Mouse (Mus musculus): ENCODE data around the gene Sh3glb1. TPM values are rescaled to one million over a fixed set of nuclear protein-coding genes. Genes with fewer than 3 reads are reported as not detected.

Sh3glb1 gene
- total and polyA plus RNA-seq, 3 experiments = 52.0 to 189 (median 112) TPM

DNA sequence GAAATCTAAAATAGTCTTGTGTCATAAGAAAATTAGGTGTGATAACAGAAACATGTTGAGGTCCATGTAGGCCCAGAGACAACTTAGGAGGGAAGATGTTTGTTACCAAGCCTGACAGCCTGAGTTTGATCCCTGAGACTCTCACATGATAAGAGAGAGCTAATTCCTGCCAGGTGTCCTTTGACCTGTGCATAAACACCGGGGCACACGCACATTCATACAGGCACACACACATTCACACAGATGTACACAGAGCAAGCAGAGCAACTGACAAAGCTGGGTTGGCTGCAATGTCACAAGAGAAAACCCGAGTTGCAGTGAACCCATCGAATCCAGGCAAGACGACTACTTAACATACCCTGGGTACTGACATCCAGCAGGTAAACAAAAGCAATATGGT is 11.5 kb downstream of the Sh3glb1 start:
- TF ChIP-seq USF1 (IDR thresholded peaks at IDR 0.05; ENCODE audit: low read depth, low read length) = no peak
- TF ChIP-seq MAFK (IDR thresholded peaks at IDR 0.05; ENCODE audit: insufficient replicate concordance, low read length) = no peak
- TF ChIP-seq KAT2A (IDR thresholded peaks at IDR 0.05; ENCODE audit: insufficient replicate concordance, low read length) = no peak
- TF ChIP-seq NRF1 (IDR thresholded peaks at IDR 0.05; ENCODE audit: low read depth, low read length) = no peak
- no peak for TF ChIP-seq UBTF (IDR thresholded peaks at IDR 0.05; ENCODE audit: low read depth, low read length)
- no peak for TF ChIP-seq ETS1 (conservative IDR thresholded peaks at IDR 0.05; ENCODE audit: low read depth, low read length)
- TF ChIP-seq RAD21 (IDR thresholded peaks at IDR 0.05; ENCODE audit: low read depth, low read length) = no peak
- TF ChIP-seq ZKSCAN1 (IDR thresholded peaks at IDR 0.05; ENCODE audit: borderline replicate concordance, low read depth, low read length) = no peak
- no peak for TF ChIP-seq JUN (IDR thresholded peaks at IDR 0.05; ENCODE audit: insufficient read depth, low read depth, low read length)
- no peak for TF ChIP-seq SIN3A (IDR thresholded peaks at IDR 0.05; ENCODE audit: low read length)
- no peak for TF ChIP-seq TBP (conservative IDR thresholded peaks at IDR 0.05; ENCODE audit: low read depth, low read length)
- TF ChIP-seq MAX (IDR thresholded peaks at IDR 0.05; ENCODE audit: low read length) = no peak
- TF ChIP-seq CTCF (conservative IDR thresholded peaks at IDR 0.05 in 1 of 2, IDR thresholded peaks at IDR 0.05 in 1 of 2; ENCODE audit: low read depth in 2 of 2, low read length in 2 of 2) = no peak
- H3K27me3 ChIP-seq (replicated peaks) = no peaks in the 10 kb centered on the region
- H3K4me3 ChIP-seq (replicated peaks in 1 of 3; ENCODE audit: low read depth in 2 of 3, low read length in 2 of 3, poor library complexity in 1 of 3) = no peak overlapping the region
- in situ Hi-C loops (cut with MboI; ENCODE audit: low pct_ligation_motif_present, low pct_unique_long_range_greater_than_20kb, low sequenced_read_pairs) = no loop called here
- peaks cover 9% of the 10 kb centered on the region for H3K79me2 ChIP-seq (replicated peaks; ENCODE audit: control insufficient read depth, extremely low read depth, insufficient read depth, poor library complexity, severe bottlenecking)
- H3K27ac ChIP-seq (ENCODE audit: insufficient read depth, low read depth) = no peak overlapping the region
- peaks cover 38 to 77% of the 10 kb centered on the region in 2 experiments for H3K36me3 ChIP-seq (replicated peaks in 1 of 2; ENCODE audit: control insufficient read depth in 1 of 2, insufficient read depth in 1 of 2, low read length in 1 of 2)
- dilution Hi-C loops (cut with MboI; ENCODE audit: extremely low pct_ligation_motif_present, extremely low pct_unique_long_range_greater_than_20kb, low sequenced_read_pairs) = no loop called here
- no peak overlapping the region for H3K9ac ChIP-seq (ENCODE audit: insufficient read depth, low read depth)
- H3K9me3 ChIP-seq (replicated peaks; ENCODE audit: low read length) = no peaks in the 10 kb centered on the region
- H3K4me2 ChIP-seq (ENCODE audit: insufficient read depth, low read depth, poor library complexity, severe bottlenecking) = no peak overlapping the region
- peaks cover 0 to 7% of the 10 kb centered on the region in 2 experiments; a peak in 2 of 4 replicates for H3K4me1 ChIP-seq (ENCODE audit: control insufficient read depth in 1 of 2, insufficient read depth in 2 of 2)
- no peak for DNase-seq (ENCODE audit: extremely low read depth)

DNA sequence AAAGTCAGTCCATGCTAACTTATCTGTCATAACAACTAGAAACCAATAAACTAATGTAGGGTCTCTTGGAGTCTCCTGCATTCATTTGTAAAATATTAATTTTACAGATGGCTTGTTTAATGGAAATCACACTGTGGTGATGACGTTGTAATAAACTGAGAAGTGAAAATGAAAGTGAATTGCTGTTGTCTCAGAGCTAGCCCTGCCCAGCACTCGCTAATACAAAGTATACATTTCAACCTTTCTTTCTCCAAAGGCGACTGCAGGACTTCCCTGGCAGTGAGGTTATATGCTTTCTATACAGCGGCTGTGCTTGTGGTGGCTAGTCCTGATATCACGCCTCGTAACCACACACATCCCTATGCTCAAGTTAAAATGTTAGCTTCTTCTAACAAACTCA is 16.2 kb downstream of the Sh3glb1 start:
- dilution Hi-C loops (cut with MboI; ENCODE audit: extremely low pct_ligation_motif_present, extremely low pct_unique_long_range_greater_than_20kb, low sequenced_read_pairs) = no loop called here
- Histone ChIP-seq H3K4me3 (replicated peaks in 1 of 3; ENCODE audit: low read depth in 2 of 3, low read length in 2 of 3, poor library complexity in 1 of 3) (peak overlapping the region; percentile 39 to 54 (median 43)), H3K27ac (ENCODE audit: insufficient read depth, low read depth) (no peak overlapping the region)

More for the DNA sequence above, 16.2 kb downstream of the Sh3glb1 start:
- peaks cover 0 to 20% of the 10 kb centered on the region in 2 experiments; a peak in 2 of 4 replicates for H3K4me1 ChIP-seq (ENCODE audit: control insufficient read depth in 1 of 2, insufficient read depth in 2 of 2)
- peaks cover 27 to 73% of the 10 kb centered on the region in 2 experiments for H3K36me3 ChIP-seq (replicated peaks in 1 of 2; ENCODE audit: control insufficient read depth in 1 of 2, insufficient read depth in 1 of 2, low read length in 1 of 2)
- no peak for TF ChIP-seq MAFK (IDR thresholded peaks at IDR 0.05; ENCODE audit: insufficient replicate concordance, low read length)
- no peak for TF ChIP-seq PAX5 (IDR thresholded peaks at IDR 0.05; ENCODE audit: low read length)
- peak; percentile 82 for TF ChIP-seq IRF4 (IDR thresholded peaks at IDR 0.05; ENCODE audit: low read depth, low read length)
- TF ChIP-seq ELF1 (IDR thresholded peaks at IDR 0.05; ENCODE audit: low read depth, low read length) = no peak
- no peak for TF ChIP-seq CTCF (conservative IDR thresholded peaks at IDR 0.05 in 1 of 2, IDR thresholded peaks at IDR 0.05 in 1 of 2; ENCODE audit: low read depth in 2 of 2, low read length in 2 of 2)
- TF ChIP-seq USF2 (conservative IDR thresholded peaks at IDR 0.05; ENCODE audit: low read depth, low read length) = no peak
- TF ChIP-seq EP300 (IDR thresholded peaks at IDR 0.05; ENCODE audit: low read length) = 0 out of 2 replicates have a peak, but pooled peaks have one; percentile 9
- no peak for TF ChIP-seq ZKSCAN1 (IDR thresholded peaks at IDR 0.05; ENCODE audit: borderline replicate concordance, low read depth, low read length)
- TF ChIP-seq NRF1 (IDR thresholded peaks at IDR 0.05; ENCODE audit: low read depth, low read length) = no peak
- no peak for TF ChIP-seq JUND (conservative IDR thresholded peaks at IDR 0.05; ENCODE audit: low read depth, low read length)
- TF ChIP-seq ETS1 (conservative IDR thresholded peaks at IDR 0.05; ENCODE audit: low read depth, low read length) = peak; percentile 57; the same call in 1 of the 2 replicates
- no peak for TF ChIP-seq POLR2AphosphoS2 (IDR thresholded peaks at IDR 0.05; ENCODE audit: low read depth, low read length)
- no peak for TF ChIP-seq MYC (IDR thresholded peaks at IDR 0.05; ENCODE audit: low read depth, low read length)
- no peak for TF ChIP-seq CHD2 (IDR thresholded peaks at IDR 0.05; ENCODE audit: low read length)
- H3K4me2 ChIP-seq (ENCODE audit: insufficient read depth, low read depth, poor library complexity, severe bottlenecking) = peak overlapping the region; percentile 69
- H3K27me3 ChIP-seq (replicated peaks) = no peaks in the 10 kb centered on the region
- DNase-seq (ENCODE audit: extremely low read depth) = peak; percentile 75
- H3K79me2 ChIP-seq (replicated peaks; ENCODE audit: control insufficient read depth, extremely low read depth, insufficient read depth, poor library complexity, severe bottlenecking) = peaks cover 3% of the 10 kb centered on the region; the same call in 1 of the 2 replicates
- in situ Hi-C loops (cut with MboI; ENCODE audit: low pct_ligation_motif_present, low pct_unique_long_range_greater_than_20kb, low sequenced_read_pairs) = no loop called here
- no peaks in the 10 kb centered on the region for H3K9me3 ChIP-seq (replicated peaks; ENCODE audit: low read length)
- peak overlapping the region; percentile 45 for H3K9ac ChIP-seq (ENCODE audit: insufficient read depth, low read depth)

Measured in CH12.LX (cell line).